Comparison of ENCODE assay signal across 9 mouse cellular contexts in the genomic region with DNA sequence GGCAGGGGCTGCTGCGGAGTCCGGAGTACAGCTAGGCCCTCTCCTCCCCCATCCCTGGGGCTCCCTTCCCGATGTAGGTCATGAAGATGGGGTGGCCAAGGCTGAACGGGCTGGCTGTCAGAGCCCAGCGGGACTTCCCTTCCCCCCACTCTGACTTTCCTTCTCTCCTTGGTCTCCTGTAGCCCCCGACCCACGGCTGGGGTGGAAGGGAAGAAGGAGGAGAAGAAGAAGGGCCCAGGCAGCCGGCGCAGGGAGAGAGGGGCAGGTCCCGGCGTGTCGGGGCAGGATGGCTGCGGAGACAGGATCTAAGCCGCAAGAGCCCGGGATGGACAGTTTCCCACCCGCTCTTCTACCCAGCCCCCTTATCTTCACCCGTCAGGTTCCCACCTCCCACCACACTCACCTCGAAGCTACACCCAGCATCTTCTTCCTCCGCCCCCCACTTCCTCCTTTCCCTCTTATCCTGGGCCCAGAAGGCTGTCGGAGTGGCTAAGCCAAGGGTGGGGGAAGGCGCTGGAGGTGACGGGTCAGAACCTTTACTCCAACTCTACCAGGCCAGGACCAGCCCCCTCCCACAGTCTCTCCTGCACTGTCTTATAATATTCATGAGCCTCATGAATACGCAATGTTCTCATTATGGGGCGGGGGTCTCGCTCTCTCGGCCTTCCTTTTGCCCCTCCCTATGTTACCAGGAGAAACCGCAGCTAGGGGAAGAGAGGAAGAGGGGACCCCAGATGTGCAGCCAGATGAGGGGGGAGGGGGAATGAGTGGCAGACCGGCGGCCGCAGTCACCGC. TPM values are rescaled to one million over a fixed set of nuclear protein-coding genes. Genes with fewer than 3 reads are reported as not detected.
DNase-seq lines count a peak whose midpoint lies in the region; ATAC-seq and TF ChIP-seq lines count a peak whose summit lies in the region.
"Had no signal": no experiment of that assay in that cellular context is flagged by ENCODE, and none has a peak within 500 bp of the region (broad histone marks: within the 10 kb centered on the region; RNA-seq: fewer than 3 reads in every experiment).

No protein-coding gene starts in this region.

- H3K27me3 ChIP-seq in heart, embryonic 14.5 days (ENCODE audit: control insufficient read depth, insufficient read depth, low read length) = peaks cover 43% of the 10 kb centered on the region
- no peaks in the 10 kb centered on the region for H3K27me3 ChIP-seq in MEL (ENCODE audit: control insufficient read depth in 1 of 2, insufficient read depth in 2 of 2, low read length in 2 of 2)
- H3K27me3 ChIP-seq in liver, embryonic 15.5 days = peaks cover 46% of the 10 kb centered on the region
- H3K27me3 ChIP-seq in stomach, postnatal 0 days (ENCODE audit: control insufficient read depth, insufficient read depth, low read length) = no peaks in the 10 kb centered on the region

- no peak for TF ChIP-seq CTCF in MEL (IDR thresholded peaks at IDR 0.05 in 2 of 3, conservative IDR thresholded peaks at IDR 0.05 in 1 of 3; ENCODE audit: control insufficient read depth in 1 of 3, insufficient read depth in 1 of 3, low read depth in 2 of 3, low read length in 3 of 3, poor library complexity in 1 of 3, severe bottlenecking in 1 of 3)
- no peak for TF ChIP-seq CTCF in stomach, postnatal 0 days (IDR thresholded peaks at IDR 0.05; ENCODE audit: low read depth)

- no peak overlapping the region for H3K27ac ChIP-seq in heart, embryonic 14.5 days (replicated peaks in 1 of 2; ENCODE audit: control insufficient read depth in 1 of 2, insufficient read depth in 1 of 2, low read depth in 2 of 2, low read length in 2 of 2)
- peak overlapping the region; percentile 87 for H3K27ac ChIP-seq in MEL (ENCODE audit: control insufficient read depth, low read depth, low read length)
- no peak overlapping the region for H3K27ac ChIP-seq in liver, embryonic 15.5 days (replicated peaks)
- H3K27ac ChIP-seq in stomach, postnatal 0 days (replicated peaks) = no peak overlapping the region; the same call in 1 of the 2 replicates

- intact Hi-C loops in heart, postnatal 10 days (cut with DNase I) = no loop called here

- ATAC-seq in heart, embryonic 14.5 days (ENCODE audit: insufficient number of reproducible peaks, insufficient read depth, low FRiP score, low read depth) = 0 out of 2 replicates have a peak, but pooled peaks have one; percentile 23
- peak; percentile 66 for ATAC-seq in granulocyte monocyte progenitor cell, adult 5-6 weeks (replicated peaks; ENCODE audit: poor library complexity, severe bottlenecking)
- peak; percentile 45 for ATAC-seq in liver, embryonic 15.5 days (ENCODE audit: insufficient read depth)
- ATAC-seq in stomach, postnatal 0 days (ENCODE audit: low FRiP score, low TSS enrichment) = 0 out of 2 replicates have a peak, but pooled peaks have one; percentile 18

- peak overlapping the region; percentile 71 for H3K9ac ChIP-seq in heart, embryonic 14.5 days (ENCODE audit: low read length)
- peak overlapping the region; percentile 72 for H3K9ac ChIP-seq in MEL (ENCODE audit: control insufficient read depth, low read depth, low read length, poor library complexity, severe bottlenecking)
- peak overlapping the region; percentile 45; the same call in 1 of the 2 replicates for H3K9ac ChIP-seq in liver, embryonic 15.5 days
- H3K9ac ChIP-seq in stomach, postnatal 0 days (ENCODE audit: low read length) = peak overlapping the region; percentile 28

- H3K9me3 ChIP-seq in heart, embryonic 14.5 days (ENCODE audit: control insufficient read depth, low read length) = no peaks in the 10 kb centered on the region
- no peaks in the 10 kb centered on the region for H3K9me3 ChIP-seq in MEL (replicated peaks; ENCODE audit: insufficient read depth, low read length)
- no peaks in the 10 kb centered on the region for H3K9me3 ChIP-seq in liver, embryonic 15.5 days (replicated peaks)
- no peaks in the 10 kb centered on the region for H3K9me3 ChIP-seq in stomach, postnatal 0 days (ENCODE audit: control insufficient read depth, low read length)

- TF ChIP-seq POLR2A in MEL (IDR thresholded peaks at IDR 0.05; ENCODE audit: control insufficient read depth in 1 of 2, insufficient read depth in 1 of 2, low read depth in 1 of 2, low read length in 2 of 2, poor library complexity in 1 of 2) = no peak

- peaks cover 10 to 20% of the 10 kb centered on the region in 2 experiments for H3K4me1 ChIP-seq in heart, embryonic 14.5 days (ENCODE audit: control insufficient read depth in 2 of 2, insufficient read depth in 2 of 2, low read length in 2 of 2)
- H3K4me1 ChIP-seq in MEL (ENCODE audit: control insufficient read depth in 1 of 2, insufficient read depth in 2 of 2, low read length in 2 of 2) = peaks cover 0 to 18% of the 10 kb centered on the region in 2 experiments; a peak in 3 of 4 replicates
- H3K4me1 ChIP-seq in liver, embryonic 15.5 days (replicated peaks) = peaks cover 46% of the 10 kb centered on the region
- H3K4me1 ChIP-seq in stomach, postnatal 0 days (replicated peaks; ENCODE audit: control insufficient read depth, insufficient read depth) = no peaks in the 10 kb centered on the region

- WGBS in heart, embryonic 14.5 days = 7% methylated on average over 27 of the region's 31 CpGs
- 0% methylated on average over 29 of the region's 31 CpGs for whole genome bisulfite sequencing in liver, embryonic 15.5 days (ENCODE audit: insufficient replicate concordance)
- WGBS in stomach, postnatal 0 days = 11% methylated on average over 28 of the region's 31 CpGs

- peak; percentile 71 to 92 for TF ChIP-seq EP300 in MEL (IDR thresholded peaks at IDR 0.05; ENCODE audit: low read depth in 1 of 2, low read length in 2 of 2)
- no peak for TF ChIP-seq EP300 in stomach, postnatal 0 days (optimal IDR thresholded peaks at IDR 0.05)

- H3K79me2 ChIP-seq in MEL (ENCODE audit: control insufficient read depth, insufficient read depth, low read length, poor library complexity) = peaks cover 15% of the 10 kb centered on the region

- TF ChIP-seq RAD21 in MEL (IDR thresholded peaks at IDR 0.05; ENCODE audit: low read depth, low read length) = no peak

- H3K36me3 ChIP-seq in heart, embryonic 14.5 days (ENCODE audit: control insufficient read depth, insufficient read depth, low read length) = peaks cover 11% of the 10 kb centered on the region
- H3K36me3 ChIP-seq in MEL (ENCODE audit: control insufficient read depth in 1 of 2, insufficient read depth in 2 of 2, low read length in 2 of 2) = peaks cover 0 to 12% of the 10 kb centered on the region in 2 experiments; a peak in 3 of 4 replicates
- peaks cover 6% of the 10 kb centered on the region; the same call in 1 of the 2 replicates for H3K36me3 ChIP-seq in liver, embryonic 15.5 days (replicated peaks)
- H3K36me3 ChIP-seq in stomach, postnatal 0 days (ENCODE audit: control insufficient read depth, insufficient read depth, low read length) = 0 out of 2 replicates have a peak, but pooled peaks cover 2% of the 10 kb centered on the region

- no peak for DNase-seq in heart, postnatal 10 days
- DNase-seq in MEL (ENCODE audit: low read depth, low spot score) = peak; percentile 93
- DNase-seq in stomach, postnatal 0 days (ENCODE audit: low spot score) = no peak
- no peak for DNase-seq in spleen, postnatal 10 days (ENCODE audit: low spot score in 2 of 2)
- DNase-seq in ovary, postnatal 36 days (ENCODE audit: low spot score) = no peak

- peak overlapping the region; percentile 63 to 64 for H3K4me3 ChIP-seq in heart, embryonic 14.5 days (ENCODE audit: control insufficient read depth in 1 of 2, insufficient read depth in 1 of 2, low read depth in 1 of 2, low read length in 2 of 2)
- peak overlapping the region; percentile 71 to 82 for H3K4me3 ChIP-seq in MEL (ENCODE audit: control insufficient read depth in 1 of 2, insufficient read depth in 1 of 2, low read depth in 2 of 2, low read length in 2 of 2)
- peak overlapping the region; percentile 64 for H3K4me3 ChIP-seq in liver, embryonic 15.5 days (replicated peaks)
- H3K4me3 ChIP-seq in stomach, postnatal 0 days (ENCODE audit: low read depth, low read length) = peak overlapping the region; percentile 48
- H3K4me3 ChIP-seq: myocyte had no signal

- H3K4me2 ChIP-seq in heart, embryonic 14.5 days (ENCODE audit: low read length) = peak overlapping the region; percentile 86
- peak overlapping the region; percentile 84 for H3K4me2 ChIP-seq in liver, embryonic 15.5 days
- peak overlapping the region; percentile 62 for H3K4me2 ChIP-seq in stomach, postnatal 0 days (replicated peaks; ENCODE audit: low read depth)

RNA-seq across cellular contexts. Expression of gene Zfp385a, which starts 0.5 kb away (rescaled TPM):
- polyA plus RNA-seq in heart, embryonic 14.5 days (2014; fragmentation: Nextera tagmentation; extraction: Ambion mirVana) = 8.1 and 9.1 TPM in 2 replicates
- 10 to 100 TPM; 24.3 to 26.2 TPM for total RNA-seq in heart, postnatal 10 days (2021)
- 4.4 and 5.2 TPM in 2 replicates for total RNA-seq in MEL (2012; rRNA removed)
- 10 to 100 TPM in 1 of 2 experiments, not detected in 1; 54.0 TPM for polyA plus RNA-seq in MEL (2012; ENCODE audit: insufficient read depth in 1 of 2, insufficient read length in 2 of 2, low read depth in 1 of 2, low replicate concordance in 2 of 2, missing spikeins in 1 of 2)
- total RNA-seq in granulocyte monocyte progenitor cell, adult 5-6 weeks (2014; fragmentation: Nextera tagmentation) = 17.5 and 24.9 TPM in 2 replicates
- total RNA-seq in granulocyte monocyte progenitor cell, adult 5-6 weeks (2017) = 1.8 and 2.7 TPM in 2 replicates
- 6.0 and 6.6 TPM in 2 replicates for polyA plus RNA-seq in liver, embryonic 15.5 days (2015; fragmentation: Nextera tagmentation; extraction: Ambion mirVana)
- polyA plus RNA-seq in stomach, postnatal 0 days (2015; fragmentation: Nextera tagmentation; extraction: Ambion mirVana) = 6.0 and 7.4 TPM in 2 replicates

RNA-seq across cellular contexts. Expression of gene Itga5, which starts 27.2 kb away (rescaled TPM):
- 76.2 and 77.2 TPM in 2 replicates for polyA plus RNA-seq in heart, embryonic 14.5 days (2014; fragmentation: Nextera tagmentation; extraction: Ambion mirVana)
- 100 to 1,000 TPM in 1 of 2 experiments, 10 to 100 TPM in 1; 89.4 to 101 TPM for total RNA-seq in heart, postnatal 10 days (2021)
- total RNA-seq in MEL (2012; rRNA removed) = 6.0 and 6.7 TPM in 2 replicates
- polyA plus RNA-seq in MEL (2012; ENCODE audit: insufficient read depth in 1 of 2, insufficient read length in 2 of 2, low read depth in 1 of 2, low replicate concordance in 2 of 2, missing spikeins in 1 of 2) = 10 to 100 TPM in 1 of 2 experiments, not detected in 1; 17.4 TPM
- total RNA-seq in granulocyte monocyte progenitor cell, adult 5-6 weeks (2014; fragmentation: Nextera tagmentation) = 24.7 and 29.8 TPM in 2 replicates
- total RNA-seq in granulocyte monocyte progenitor cell, adult 5-6 weeks (2017) = 5.0 and 12.7 TPM in 2 replicates
- 15.9 and 19.1 TPM in 2 replicates for polyA plus RNA-seq in liver, embryonic 15.5 days (2015; fragmentation: Nextera tagmentation; extraction: Ambion mirVana)
- polyA plus RNA-seq in stomach, postnatal 0 days (2015; fragmentation: Nextera tagmentation; extraction: Ambion mirVana) = 28.7 and 36.2 TPM in 2 replicates

RNA-seq across cellular contexts. Expression of gene Gpr84, which starts 29.0 kb away (rescaled TPM):
- 0.11 and 0.24 TPM in 2 replicates for polyA plus RNA-seq in heart, embryonic 14.5 days (2014; fragmentation: Nextera tagmentation; extraction: Ambion mirVana)
- not detected for total RNA-seq in heart, postnatal 10 days (2021)
- 0.12 TPM in 1 of 2 replicates, not detected in the other for total RNA-seq in MEL (2012; rRNA removed)
- under 1 TPM in 1 of 2 experiments, not detected in 1; 0.21 TPM for polyA plus RNA-seq in MEL (2012; ENCODE audit: insufficient read depth in 1 of 2, insufficient read length in 2 of 2, low read depth in 1 of 2, low replicate concordance in 2 of 2, missing spikeins in 1 of 2)
- 0.77 and 1.0 TPM in 2 replicates for total RNA-seq in granulocyte monocyte progenitor cell, adult 5-6 weeks (2014; fragmentation: Nextera tagmentation)
- total RNA-seq in granulocyte monocyte progenitor cell, adult 5-6 weeks (2017) = 0.77 and 1.1 TPM in 2 replicates
- 0.86 and 1.0 TPM in 2 replicates for polyA plus RNA-seq in liver, embryonic 15.5 days (2015; fragmentation: Nextera tagmentation; extraction: Ambion mirVana)
- 0.30 and 0.46 TPM in 2 replicates for polyA plus RNA-seq in stomach, postnatal 0 days (2015; fragmentation: Nextera tagmentation; extraction: Ambion mirVana)
